Mouse (Mus musculus): ENCODE measurements around the gene Frs3. TPM values are rescaled to one million over a fixed set of nuclear protein-coding genes. Genes with fewer than 3 reads are reported as not detected.

Frs3 gene
- polyA plus RNA-seq, 1 experiment from 2014 or later: 3.2 TPM

GRCm38 (mm10) chr17:47687409-47688343 lies 1.2 kb upstream of the Frs3 start:
- H3K27me3 ChIP-seq (replicated peaks; ENCODE audit: control insufficient read depth, insufficient read depth, low read length): no peaks in the 10 kb centered on the region
- peak; percentile 89 for ATAC-seq
- peaks cover 10% of the 10 kb centered on the region; the same call in 1 of the 2 replicates for H3K4me1 ChIP-seq (ENCODE audit: control insufficient read depth, insufficient read depth, low read length)
- peak overlapping the region; percentile 91 for H3K4me3 ChIP-seq (ENCODE audit: low read length)
- WGBS: under 1% methylated on average over 70 of the region's 70 CpGs
- no peaks in the 10 kb centered on the region for H3K9me3 ChIP-seq (ENCODE audit: control insufficient read depth, low read length)
- peak overlapping the region; percentile 87 for H3K27ac ChIP-seq (ENCODE audit: low read length)
- H3K9ac ChIP-seq (ENCODE audit: low read depth, low read length): peak overlapping the region; percentile 86
- H3K4me2 ChIP-seq (ENCODE audit: low read depth, low read length): peak overlapping the region; percentile 97
- H3K36me3 ChIP-seq (ENCODE audit: control insufficient read depth, insufficient read depth, low read length): 0 out of 2 replicates have a peak, but pooled peaks cover 7% of the 10 kb centered on the region

GRCm38 (mm10) chr17:47688344-47688607 lies 554 bp upstream of the Frs3 start, which contains the start of gene Tomm6:
TSS of gene Tomm6 (minus strand) at chr17:47688386.
- no peak for ATAC-seq
- Histone ChIP-seq H3K36me3 (ENCODE audit: control insufficient read depth, insufficient read depth, low read length) (0 out of 2 replicates have a peak, but pooled peaks cover 7% of the 10 kb centered on the region), H3K27me3 (replicated peaks; ENCODE audit: control insufficient read depth, insufficient read depth, low read length) (no peaks in the 10 kb centered on the region), H3K4me3 (ENCODE audit: low read length) (peak within 1 kb of the TSS; percentile 91), H3K9ac (ENCODE audit: low read depth, low read length) (peak within 1 kb of the TSS; percentile 86), H3K4me1 (ENCODE audit: control insufficient read depth, insufficient read depth, low read length) (peaks cover 10% of the 10 kb centered on the region; the same call in 1 of the 2 replicates), H3K9me3 (ENCODE audit: control insufficient read depth, low read length) (no peaks in the 10 kb centered on the region), H3K4me2 (ENCODE audit: low read depth, low read length) (peak within 1 kb of the TSS; percentile 97), H3K27ac (ENCODE audit: low read length) (peak within 1 kb of the TSS; percentile 87)
- WGBS: 1% methylated on average over 9 of the region's 9 CpGs

- Histone ChIP-seq H3K9ac (ENCODE audit: low read depth, low read length) (0 out of 2 replicates have a peak overlapping the region, but pooled peaks have one; percentile 3), H3K9me3 (ENCODE audit: control insufficient read depth, low read length) (no peaks in the 10 kb centered on the region), H3K4me3 (ENCODE audit: low read length) (no peak overlapping the region), H3K27ac (ENCODE audit: low read length) (no peak overlapping the region), H3K4me2 (ENCODE audit: low read depth, low read length) (no peak overlapping the region), H3K27me3 (replicated peaks; ENCODE audit: control insufficient read depth, insufficient read depth, low read length) (no peaks in the 10 kb centered on the region), H3K36me3 (ENCODE audit: control insufficient read depth, insufficient read depth, low read length) (0 out of 2 replicates have a peak, but pooled peaks cover 4% of the 10 kb centered on the region), H3K4me1 (ENCODE audit: control insufficient read depth, insufficient read depth, low read length) (peaks cover 13% of the 10 kb centered on the region; the same call in 1 of the 2 replicates)
- 84% methylated on average over 8 of the region's 8 CpGs for WGBS
- ATAC-seq: no peak
Observed at GRCm38 (mm10) chr17:47689894-47690293, 1.1 kb downstream of the Frs3 start.

GRCm38 (mm10) chr17:47691650-47692049 lies 2.8 kb downstream of the Frs3 start:
- ATAC-seq: no peak
- peaks cover 12% of the 10 kb centered on the region; the same call in 1 of the 2 replicates for H3K4me1 ChIP-seq (ENCODE audit: control insufficient read depth, insufficient read depth, low read length)
- no peak overlapping the region for H3K4me3 ChIP-seq (ENCODE audit: low read length)
- no peak overlapping the region for H3K9ac ChIP-seq (ENCODE audit: low read depth, low read length)
- H3K27ac ChIP-seq (ENCODE audit: low read length): no peak overlapping the region
- H3K36me3 ChIP-seq (ENCODE audit: control insufficient read depth, insufficient read depth, low read length): no peaks in the 10 kb centered on the region
- no peaks in the 10 kb centered on the region for H3K9me3 ChIP-seq (ENCODE audit: control insufficient read depth, low read length)
- WGBS: 92% methylated on average over 3 of the region's 3 CpGs
- H3K27me3 ChIP-seq (replicated peaks; ENCODE audit: control insufficient read depth, insufficient read depth, low read length): no peaks in the 10 kb centered on the region
- no peak overlapping the region for H3K4me2 ChIP-seq (ENCODE audit: low read depth, low read length)

- Histone ChIP-seq H3K9me3 (ENCODE audit: control insufficient read depth, low read length) (no peaks in the 10 kb centered on the region), H3K36me3 (ENCODE audit: control insufficient read depth, insufficient read depth, low read length) (no peaks in the 10 kb centered on the region), H3K9ac (ENCODE audit: low read depth, low read length) (peak overlapping the region; percentile 84), H3K4me3 (ENCODE audit: low read length) (peak overlapping the region; percentile 75), H3K27me3 (replicated peaks; ENCODE audit: control insufficient read depth, insufficient read depth, low read length) (no peaks in the 10 kb centered on the region), H3K27ac (ENCODE audit: low read length) (no peak overlapping the region), H3K4me2 (ENCODE audit: low read depth, low read length) (peak overlapping the region; percentile 81), H3K4me1 (ENCODE audit: control insufficient read depth, insufficient read depth, low read length) (peaks cover 6% of the 10 kb centered on the region; the same call in 1 of the 2 replicates)
- 38% methylated on average over 13 of the region's 13 CpGs for WGBS
- no peak for ATAC-seq
Observed at GRCm38 (mm10) chr17:47693671-47694441, 5.0 kb downstream of the Frs3 start.

- Histone ChIP-seq H3K27me3 (replicated peaks; ENCODE audit: control insufficient read depth, insufficient read depth, low read length) (no peaks in the 10 kb centered on the region), H3K4me1 (ENCODE audit: control insufficient read depth, insufficient read depth, low read length) (peaks cover 5% of the 10 kb centered on the region; the same call in 1 of the 2 replicates), H3K9ac (ENCODE audit: low read depth, low read length) (peak within 1 kb of the TSS; percentile 84), H3K36me3 (ENCODE audit: control insufficient read depth, insufficient read depth, low read length) (no peaks in the 10 kb centered on the region), H3K4me3 (ENCODE audit: low read length) (peak within 1 kb of the TSS; percentile 75), H3K9me3 (ENCODE audit: control insufficient read depth, low read length) (no peaks in the 10 kb centered on the region), H3K27ac (ENCODE audit: low read length) (peak within 1 kb of the TSS; percentile 45; the same call in 1 of the 2 replicates), H3K4me2 (ENCODE audit: low read depth, low read length) (peak within 1 kb of the TSS; percentile 81)
- no peak for ATAC-seq
- WGBS: 2% methylated on average over 3 of the region's 3 CpGs
Observed at GRCm38 (mm10) chr17:47694442-47694502, 5.4 kb downstream of the Frs3 start, which contains the start of gene Gm21981. TSS of gene Gm21981 (minus strand) at chr17:47694455.

- WGBS: under 1% methylated on average over 80 of the region's 82 CpGs
- Histone ChIP-seq H3K9ac (ENCODE audit: low read depth, low read length) (peak within 1 kb of the TSS; percentile 84), H3K36me3 (ENCODE audit: control insufficient read depth, insufficient read depth, low read length) (no peaks in the 10 kb centered on the region), H3K4me2 (ENCODE audit: low read depth, low read length) (peak within 1 kb of the TSS; percentile 81), H3K9me3 (ENCODE audit: control insufficient read depth, low read length) (no peaks in the 10 kb centered on the region), H3K4me3 (ENCODE audit: low read length) (peak within 1 kb of the TSS; percentile 75), H3K27me3 (replicated peaks; ENCODE audit: control insufficient read depth, insufficient read depth, low read length) (no peaks in the 10 kb centered on the region), H3K27ac (ENCODE audit: low read length) (peak within 1 kb of the TSS; percentile 45; the same call in 1 of the 2 replicates), H3K4me1 (ENCODE audit: control insufficient read depth, insufficient read depth, low read length) (peaks cover 8% of the 10 kb centered on the region; the same call in 1 of the 2 replicates)
- peak; percentile 93 for ATAC-seq
Observed at GRCm38 (mm10) chr17:47694503-47695336, 5.9 kb downstream of the Frs3 start, which contains the start of gene Prickle4. TSS of gene Prickle4 (minus strand) at chr17:47694736.

GRCm38 (mm10) chr17:47695337-47695710 lies 6.5 kb downstream of the Frs3 start:
- no peaks in the 10 kb centered on the region for H3K9me3 ChIP-seq (ENCODE audit: control insufficient read depth, low read length)
- peaks cover 14% of the 10 kb centered on the region; the same call in 1 of the 2 replicates for H3K4me1 ChIP-seq (ENCODE audit: control insufficient read depth, insufficient read depth, low read length)
- WGBS: under 1% methylated on average over 15 of the region's 23 CpGs
- H3K4me2 ChIP-seq (ENCODE audit: low read depth, low read length): peak overlapping the region; percentile 81
- peak overlapping the region; percentile 14; the same call in 1 of the 2 replicates for H3K27ac ChIP-seq (ENCODE audit: low read length)
- ATAC-seq: no peak; the same call in 1 of the 2 replicates
- H3K4me3 ChIP-seq (ENCODE audit: low read length): peak overlapping the region; percentile 75
- peak overlapping the region; percentile 84 for H3K9ac ChIP-seq (ENCODE audit: low read depth, low read length)
- H3K36me3 ChIP-seq (ENCODE audit: control insufficient read depth, insufficient read depth, low read length): no peaks in the 10 kb centered on the region
- no peaks in the 10 kb centered on the region for H3K27me3 ChIP-seq (replicated peaks; ENCODE audit: control insufficient read depth, insufficient read depth, low read length)

Measured in intestine, embryonic 16.5 days (tissue).